Mouse (Mus musculus) forebrain, embryonic 14.5 days (tissue): Measurements from ENCODE around the gene Gm42906. TPM values are rescaled to one million over a fixed set of nuclear protein-coding genes. Genes with fewer than 3 reads are reported as not detected.

Experiments used
- ATAC-seq: fragments of 200-750 bp; cut with Nextera tagmentation; 2 replicates; pipeline ENCODE4 v1.8.0; 2017; ENCODE audit warnings: mild to moderate bottlenecking, moderate library complexity
- DNase-seq: peaks from one replicate; pipeline ENCODE4 v3.0.0-alpha.2; 2015; ENCODE audit warnings: low spot score
- H3K27ac ChIP-seq: fragments of 300-500 bp; sonication (generic); 2 replicates; pipeline ENCODE4 v1.5.1; 2014; ENCODE audit warnings: low read depth, mild to moderate bottlenecking, control low read depth, low read length, moderate library complexity
- H3K27me3 ChIP-seq: fragments of 300-500 bp; sonication (generic); replicated peaks from 2 replicates; pipeline ENCODE4 v1.6.1; 2014; ENCODE audit warnings: low read length, control low read depth, mixed read lengths; ENCODE audit not compliant: control insufficient read depth, insufficient read depth
- H3K36me3 ChIP-seq: fragments of 300-500 bp; sonication (generic); 2 replicates; pipeline ENCODE4 v1.6.1; 2014; ENCODE audit warnings: low read length, control low read depth; ENCODE audit not compliant: control insufficient read depth, insufficient read depth
- H3K4me1 ChIP-seq: fragments of 300-500 bp; sonication (generic); 2 replicates; pipeline ENCODE4 v1.6.1; 2014; ENCODE audit warnings: antibody characterized with exemption, low read length, control low read depth; ENCODE audit not compliant: control insufficient read depth, insufficient read depth
- H3K4me2 ChIP-seq: fragments of 300-500 bp; sonication (generic); 2 replicates; pipeline ENCODE4 v1.6.1; 2014; ENCODE audit warnings: mild to moderate bottlenecking, control low read depth, low read length
- H3K4me3 ChIP-seq: fragments of 300-500 bp; sonication (generic); 2 replicates; pipeline ENCODE4 v1.5.1; 2014; ENCODE audit warnings: low read depth, low read length, control low read depth
- H3K9ac ChIP-seq: fragments of 300-500 bp; sonication (generic); 2 replicates; pipeline ENCODE4 v1.6.1; 2014; ENCODE audit warnings: mild to moderate bottlenecking, low read length, control low read depth, moderate library complexity
- H3K9me3 ChIP-seq: fragments of 300-500 bp; sonication (generic); replicated peaks from 2 replicates; pipeline ENCODE4 v1.6.1; 2016; ENCODE audit warnings: low read length, control low read depth, mixed read lengths; ENCODE audit not compliant: control insufficient read depth
- WGBS: fragments of 180-500 bp; shearing (Covaris S2); extraction: QIAGEN DNeasy Blood & Tissue Kit; methylation state at CpG from one replicate; pipeline ENCODE4 v1.1.7; 2014; 5-methylcytosine and 5-hydroxymethylcytosine counted together
- polyA plus RNA-seq: library from polyadenylated mRNA; unstranded; fragments of >200 nt; fragmentation: Nextera tagmentation; extraction: Ambion mirVana; gene quantifications from 2 replicates; pipeline ENCODE4 v1.2.1, GENCODE M21; 2014

The Gm42906 gene
- polyA plus RNA-seq, 1 experiment from 2014 or later, result not detected

GRCm38 (mm10) chr5:151022939-151023338 is 405.0 kb downstream of the Gm42906 start:
- Histone ChIP-seq H3K4me1 (peaks cover 24% of the 10 kb centered on the region; the same call in 1 of the 2 replicates), H3K4me3 (no peak overlapping the region), H3K36me3 (no peaks in the 10 kb centered on the region), H3K9me3 (no peaks in the 10 kb centered on the region), H3K9ac (no peak overlapping the region), H3K27ac (0 out of 2 replicates have a peak overlapping the region, but pooled peaks have one; percentile 9), H3K4me2 (no peak overlapping the region), H3K27me3 (no peaks in the 10 kb centered on the region)
- DNase-seq (peak; percentile 41), ATAC-seq (no peak)
- 14% methylated on average over 1 of the region's 1 CpGs for WGBS

- no peak overlapping the region for H3K4me3 ChIP-seq
- H3K4me1 ChIP-seq, result peaks cover 17% of the 10 kb centered on the region; the same call in 1 of the 2 replicates
- ATAC-seq (no peak), DNase-seq (no peak)
- WGBS, result 83% methylated on average over 7 of the region's 7 CpGs
- H3K9me3 ChIP-seq, result no peaks in the 10 kb centered on the region
- no peak overlapping the region for H3K4me2 ChIP-seq
- no peak overlapping the region for H3K9ac ChIP-seq
- H3K27ac ChIP-seq, result no peak overlapping the region
- no peaks in the 10 kb centered on the region for H3K27me3 ChIP-seq
- no peaks in the 10 kb centered on the region for H3K36me3 ChIP-seq
Observed at GRCm38 (mm10) chr5:151022026-151022425, 405.9 kb downstream of the Gm42906 start.

- H3K27ac ChIP-seq, result peak overlapping the region; percentile 33; the same call in 1 of the 2 replicates
- H3K9me3 ChIP-seq, result no peaks in the 10 kb centered on the region
- no peak for ATAC-seq
- no peak overlapping the region for H3K4me3 ChIP-seq
- no peaks in the 10 kb centered on the region for H3K36me3 ChIP-seq
- peaks cover 17% of the 10 kb centered on the region; the same call in 1 of the 2 replicates for H3K4me1 ChIP-seq
- no peak overlapping the region for H3K9ac ChIP-seq
- DNase-seq, result no peak
- no peak overlapping the region for H3K4me2 ChIP-seq
- H3K27me3 ChIP-seq, result no peaks in the 10 kb centered on the region
- 75% methylated on average over 14 of the region's 14 CpGs for WGBS
Observed at GRCm38 (mm10) chr5:151020831-151021230, 407.1 kb downstream of the Gm42906 start.

DNA sequence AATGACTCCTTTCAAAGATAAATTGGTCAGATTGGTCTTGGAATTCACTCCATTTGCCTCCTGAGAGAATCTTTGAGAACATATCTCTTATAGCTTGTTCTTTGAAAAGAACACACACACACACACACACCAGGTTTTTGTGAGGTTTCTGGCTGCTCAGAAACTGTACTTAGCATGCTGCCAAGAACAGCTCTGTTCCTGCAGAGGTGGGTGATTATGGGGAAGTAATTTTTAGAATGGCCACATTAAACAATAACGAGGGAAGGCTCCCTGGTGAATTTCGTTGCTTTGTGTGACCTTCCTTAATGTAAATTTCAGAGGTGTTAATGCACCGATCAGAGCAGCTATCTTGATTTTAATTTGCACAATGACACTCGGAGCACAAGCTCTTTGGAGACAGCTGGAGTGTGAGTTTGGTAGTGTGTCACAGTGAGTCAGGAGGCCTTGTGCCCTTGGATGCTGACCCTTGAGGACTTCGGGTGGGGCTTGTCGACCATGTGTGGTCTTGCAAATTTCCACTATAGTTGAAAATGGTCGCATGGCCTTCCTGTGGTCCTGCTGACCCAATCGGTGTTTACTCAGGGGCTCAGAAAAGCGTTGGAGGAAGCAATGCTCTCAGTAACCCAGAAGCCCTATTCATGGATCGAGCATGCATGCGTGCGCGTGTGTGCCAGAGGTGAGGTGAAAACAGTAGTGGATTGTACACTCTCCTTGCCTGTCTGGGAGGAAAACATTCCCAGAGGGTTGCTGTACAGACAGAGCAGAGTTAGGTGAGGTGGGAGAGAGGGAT is 407.7 kb downstream of the Gm42906 start:
- Histone ChIP-seq H3K36me3 (no peaks in the 10 kb centered on the region), H3K4me3 (no peak overlapping the region), H3K27me3 (no peaks in the 10 kb centered on the region), H3K9me3 (0 out of 2 replicates have a peak, but pooled peaks cover under 1% of the 10 kb centered on the region), H3K4me1 (peaks cover 17% of the 10 kb centered on the region; the same call in 1 of the 2 replicates), H3K27ac (peak overlapping the region; percentile 33; the same call in 1 of the 2 replicates), H3K9ac (no peak overlapping the region), H3K4me2 (no peak overlapping the region)
- peak; percentile 42; the same call in 1 of the 2 replicates for ATAC-seq
- WGBS, result 62% methylated on average over 13 of the region's 13 CpGs
- peak; percentile 15 for DNase-seq

DNA sequence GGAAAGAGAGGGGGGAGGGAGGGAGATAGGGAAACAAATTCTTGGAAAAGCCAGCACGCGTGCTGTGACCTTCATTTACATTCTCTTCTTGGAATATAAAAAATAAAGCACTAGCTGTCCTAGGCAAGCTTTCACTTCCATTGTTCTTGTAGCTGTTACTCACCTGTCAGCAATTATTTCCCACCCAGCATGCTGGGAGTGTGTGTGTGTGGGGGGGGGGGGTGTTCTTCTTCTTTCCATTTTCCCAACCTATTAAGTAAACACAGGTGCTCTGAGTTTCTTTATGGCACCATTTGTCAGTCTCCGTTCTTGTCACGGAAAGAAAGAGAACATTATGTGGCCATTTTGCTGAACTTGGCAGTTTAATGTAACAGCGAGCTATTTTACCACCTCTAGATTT is 409.0 kb downstream of the Gm42906 start:
- Histone ChIP-seq H3K4me2 (no peak overlapping the region), H3K9me3 (0 out of 2 replicates have a peak, but pooled peaks cover 4% of the 10 kb centered on the region), H3K27ac (no peak overlapping the region), H3K4me1 (peaks cover 17% of the 10 kb centered on the region; the same call in 1 of the 2 replicates), H3K4me3 (no peak overlapping the region), H3K9ac (no peak overlapping the region), H3K27me3 (no peaks in the 10 kb centered on the region), H3K36me3 (no peaks in the 10 kb centered on the region)
- DNase-seq (no peak), ATAC-seq (no peak)
- WGBS, result 75% methylated on average over 5 of the region's 5 CpGs

GRCm38 (mm10) chr5:151018450-151018849 is 409.5 kb downstream of the Gm42906 start:
- Histone ChIP-seq H3K9me3 (0 out of 2 replicates have a peak, but pooled peaks cover 4% of the 10 kb centered on the region), H3K27me3 (no peaks in the 10 kb centered on the region), H3K4me1 (peaks cover 16% of the 10 kb centered on the region; the same call in 1 of the 2 replicates), H3K4me2 (no peak overlapping the region), H3K9ac (no peak overlapping the region), H3K4me3 (no peak overlapping the region), H3K36me3 (no peaks in the 10 kb centered on the region), H3K27ac (no peak overlapping the region)
- no peak for DNase-seq
- ATAC-seq, result no peak
- WGBS, result 75% methylated on average over 5 of the region's 5 CpGs

Other genes with a start within 250 kb of the Gm42906 start
- 2.0 and 2.9 TPM in 2 replicates for gene Stard13, start 194.3 kb downstream of the Gm42906 start, polyA plus RNA-seq
- 0.09 TPM in 1 of 2 replicates, not detected in the other for gene Vmn2r18, start 177.9 kb upstream of the Gm42906 start, polyA plus RNA-seq
- gene Rfc3, start 223.1 kb upstream of the Gm42906 start, polyA plus RNA-seq, result 100 and 120 TPM in 2 replicates